Mouse (Mus musculus) limb, embryonic 13.5 days (tissue): ENCODE measurements around the gene Cav3. TPM values are rescaled to one million over a fixed set of nuclear protein-coding genes. Genes with fewer than 3 reads are reported as not detected.

Source experiments
- ATAC-seq: fragments of 200-750 bp; cut with Nextera tagmentation; 2 replicates; pipeline ENCODE4 v1.8.0; 2017; ENCODE audit warnings: low read depth, moderate number of reproducible peaks, moderate TSS enrichment; ENCODE audit not compliant: low FRiP score
- H3K27ac ChIP-seq: fragments of 300-500 bp; sonication (generic); 2 replicates; pipeline ENCODE4 v1.5.1; 2015; ENCODE audit warnings: inconsistent platforms, mild to moderate bottlenecking, moderate library complexity
- H3K27me3 ChIP-seq: fragments of 300-500 bp; sonication (generic); 2 replicates; pipeline ENCODE4 v1.6.1; 2015; ENCODE audit warnings: mild to moderate bottlenecking, inconsistent platforms
- H3K36me3 ChIP-seq: fragments of 300-500 bp; sonication (generic); 2 replicates; pipeline ENCODE4 v1.6.1; 2015; ENCODE audit warnings: inconsistent platforms, mild to moderate bottlenecking, moderate library complexity
- H3K4me1 ChIP-seq: fragments of 300-500 bp; sonication (generic); 2 replicates; pipeline ENCODE4 v1.6.1; 2015; ENCODE audit warnings: inconsistent platforms
- H3K4me2 ChIP-seq: fragments of 300-500 bp; sonication (generic); replicated peaks from 2 replicates; pipeline ENCODE4 v1.6.1; 2015; ENCODE audit warnings: inconsistent platforms, mild to moderate bottlenecking, moderate library complexity
- H3K4me3 ChIP-seq: fragments of 300-500 bp; sonication (generic); 2 replicates; pipeline ENCODE4 v1.5.1; 2015; ENCODE audit warnings: moderate library complexity, mild to moderate bottlenecking, inconsistent platforms
- H3K9ac ChIP-seq: fragments of 300-500 bp; sonication (generic); 2 replicates; pipeline ENCODE4 v1.6.1; 2015; ENCODE audit warnings: mild to moderate bottlenecking, inconsistent platforms
- H3K9me3 ChIP-seq: fragments of 300-500 bp; sonication (generic); 2 replicates; pipeline ENCODE4 v1.6.1; 2016; ENCODE audit warnings: inconsistent platforms
- WGBS: fragments of 180-500 bp; shearing (Covaris S2); methylation state at CpG from one replicate; pipeline ENCODE4 v1.1.7; 2015; 5-methylcytosine and 5-hydroxymethylcytosine counted together
- polyA plus RNA-seq: library from polyadenylated mRNA; unstranded; fragments of >200 nt; fragmentation: Nextera tagmentation; extraction: Ambion mirVana; gene quantifications from 2 replicates; pipeline ENCODE4 v1.2.1, GENCODE M21; 2015

The Cav3 gene
- polyA plus RNA-seq, 1 experiment from 2014 or later = 7.8 TPM

DNA sequence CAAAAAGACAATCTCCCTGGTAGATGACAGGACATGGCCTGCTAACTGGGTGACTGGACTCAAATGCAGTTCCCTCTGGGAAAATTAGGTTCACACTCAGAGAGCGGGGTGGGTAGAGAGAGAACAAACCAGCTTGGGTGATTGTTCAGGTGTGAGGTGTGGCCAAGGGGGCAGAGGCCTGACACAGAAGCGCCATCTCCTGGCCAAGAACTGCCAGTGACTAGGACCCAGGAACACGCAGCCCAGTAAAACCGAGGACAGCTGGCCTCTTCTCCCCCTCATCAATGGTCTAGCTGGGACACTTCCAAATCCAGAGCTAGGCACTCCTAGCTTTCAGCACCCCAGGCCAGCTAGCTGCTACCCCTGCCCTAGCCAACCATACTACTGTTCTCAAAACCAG lies 25.0 kb downstream of the Cav3 start:
- Histone ChIP-seq H3K27me3 (peaks cover 62% of the 10 kb centered on the region), H3K4me3 (no peak overlapping the region), H3K36me3 (no peaks in the 10 kb centered on the region), H3K27ac (no peak overlapping the region), H3K9me3 (no peaks in the 10 kb centered on the region), H3K9ac (no peak overlapping the region), H3K4me1 (peaks cover 13% of the 10 kb centered on the region), H3K4me2 (0 out of 2 replicates have a peak overlapping the region, but pooled peaks have one; percentile 19)
- 2% methylated on average over 4 of the region's 4 CpGs for WGBS
- no peak for ATAC-seq

DNA sequence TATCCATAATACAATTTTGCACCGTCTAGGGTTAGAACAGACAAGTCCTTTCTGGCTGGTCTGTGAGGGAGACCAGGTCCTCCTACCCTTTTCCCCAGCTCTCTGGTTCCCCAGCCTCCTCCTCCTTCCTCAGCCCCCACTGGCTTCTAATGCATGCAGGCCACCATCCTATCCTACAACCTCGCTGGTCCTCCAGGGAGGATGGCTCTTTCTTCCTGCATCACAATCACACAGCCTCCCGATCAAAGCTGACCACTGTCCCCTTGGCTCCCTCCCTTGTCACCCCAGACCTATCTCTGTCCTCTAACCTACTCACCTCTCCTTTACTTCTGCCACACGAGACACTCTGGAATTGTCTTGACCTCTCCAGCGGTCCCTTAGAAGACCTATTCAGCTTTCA lies 28.7 kb downstream of the Cav3 start:
- WGBS = 80% methylated on average over 5 of the region's 5 CpGs
- Histone ChIP-seq H3K27ac (no peak overlapping the region), H3K4me1 (peaks cover 28% of the 10 kb centered on the region), H3K36me3 (no peaks in the 10 kb centered on the region), H3K4me3 (no peak overlapping the region), H3K4me2 (no peak overlapping the region), H3K9ac (no peak overlapping the region), H3K9me3 (no peaks in the 10 kb centered on the region), H3K27me3 (peaks cover 85% of the 10 kb centered on the region)
- no peak for ATAC-seq

DNA sequence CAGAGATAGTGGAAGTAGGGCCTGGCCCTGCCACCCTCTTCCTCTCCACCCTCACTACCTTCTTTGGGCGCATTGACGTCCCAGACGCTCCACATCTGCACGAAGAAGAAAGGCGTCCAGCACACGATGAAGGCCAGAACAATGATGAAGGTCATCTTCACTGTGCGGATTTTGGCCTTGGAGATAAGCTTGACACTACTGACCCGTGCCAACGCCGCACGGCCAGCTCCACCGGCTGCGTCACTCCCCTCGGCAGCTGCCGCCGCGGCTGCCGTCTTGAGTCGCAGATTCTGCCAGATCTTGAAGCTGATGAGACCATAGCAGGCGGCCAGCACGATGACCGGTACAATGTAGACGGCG lies 29.5 kb downstream of the Cav3 start:
- ATAC-seq = no peak
- H3K4me2 ChIP-seq = peak overlapping the region; percentile 74
- H3K27ac ChIP-seq = no peak overlapping the region
- H3K9me3 ChIP-seq = no peaks in the 10 kb centered on the region
- 38% methylated on average over 24 of the region's 24 CpGs for WGBS
- peak overlapping the region; percentile 43 for H3K4me3 ChIP-seq
- peaks cover 80% of the 10 kb centered on the region for H3K27me3 ChIP-seq
- peak overlapping the region; percentile 35; the same call in 1 of the 2 replicates for H3K9ac ChIP-seq
- H3K36me3 ChIP-seq = no peaks in the 10 kb centered on the region
- H3K4me1 ChIP-seq = peaks cover 26% of the 10 kb centered on the region

- H3K36me3 ChIP-seq = no peaks in the 10 kb centered on the region
- no peaks in the 10 kb centered on the region for H3K9me3 ChIP-seq
- H3K4me2 ChIP-seq = peak overlapping the region; percentile 74
- peaks cover 80% of the 10 kb centered on the region for H3K27me3 ChIP-seq
- H3K4me3 ChIP-seq = peak overlapping the region; percentile 43
- no peak overlapping the region for H3K27ac ChIP-seq
- peak overlapping the region; percentile 35; the same call in 1 of the 2 replicates for H3K9ac ChIP-seq
- 5% methylated on average over 62 of the region's 72 CpGs for WGBS
- peaks cover 22% of the 10 kb centered on the region for H3K4me1 ChIP-seq
- ATAC-seq = peak; percentile 25; the same call in 1 of the 2 replicates
Measured at GRCm38 (mm10) chr6:112489181-112489909, 30.0 kb downstream of the Cav3 start.

- no peak for ATAC-seq
- H3K9ac ChIP-seq = peak within 1 kb of the TSS; percentile 59
Measured at GRCm38 (mm10) chr6:112489910-112490559, 30.7 kb downstream of the Cav3 start, which contains the start of gene Oxtr. Oxtr (minus strand) TSS chr6:112489943.

GRCm38 (mm10) chr6:112490625-112491242 lies 31.4 kb downstream of the Cav3 start:
- no peaks in the 10 kb centered on the region for H3K36me3 ChIP-seq
- H3K9me3 ChIP-seq = no peaks in the 10 kb centered on the region
- H3K27ac ChIP-seq = no peak overlapping the region
- peak overlapping the region; percentile 59 for H3K9ac ChIP-seq
- 1% methylated on average over 35 of the region's 35 CpGs for WGBS
- peaks cover 36% of the 10 kb centered on the region for H3K4me1 ChIP-seq
- peak overlapping the region; percentile 43 for H3K4me3 ChIP-seq
- peaks cover 68% of the 10 kb centered on the region for H3K27me3 ChIP-seq
- H3K4me2 ChIP-seq = peak overlapping the region; percentile 74
- ATAC-seq = peak; percentile 42; the same call in 1 of the 2 replicates

More at GRCm38 (mm10) chr6:112489910-112490559, 30.7 kb downstream of the Cav3 start, which contains the start of gene Oxtr:
- H3K27ac ChIP-seq = no peak within 1 kb of the TSS
- H3K4me3 ChIP-seq = peak within 1 kb of the TSS; percentile 43
- no peaks in the 10 kb centered on the region for H3K9me3 ChIP-seq
- peaks cover 29% of the 10 kb centered on the region for H3K4me1 ChIP-seq
- H3K27me3 ChIP-seq = peaks cover 75% of the 10 kb centered on the region
- H3K4me2 ChIP-seq = peak within 1 kb of the TSS; percentile 74
- WGBS = 9% methylated on average over 24 of the region's 24 CpGs
- H3K36me3 ChIP-seq = no peaks in the 10 kb centered on the region

GRCm38 (mm10) chr6:112491521-112491920 lies 32.2 kb downstream of the Cav3 start:
- H3K27me3 ChIP-seq = peaks cover 60% of the 10 kb centered on the region
- H3K9ac ChIP-seq = no peak overlapping the region

GRCm38 (mm10) chr6:112492656-112493055 lies 33.4 kb downstream of the Cav3 start:
- Histone ChIP-seq H3K27ac (no peak overlapping the region), H3K9ac (no peak overlapping the region), H3K4me3 (no peak overlapping the region), H3K4me2 (no peak overlapping the region), H3K9me3 (no peaks in the 10 kb centered on the region), H3K36me3 (no peaks in the 10 kb centered on the region), H3K4me1 (peaks cover 42% of the 10 kb centered on the region), H3K27me3 (peaks cover 49% of the 10 kb centered on the region)
- ATAC-seq = no peak
- 81% methylated on average over 6 of the region's 6 CpGs for WGBS

More at GRCm38 (mm10) chr6:112491521-112491920, 32.2 kb downstream of the Cav3 start:
- ATAC-seq = no peak
- 74% methylated on average over 8 of the region's 8 CpGs for WGBS
- Histone ChIP-seq H3K27ac (no peak overlapping the region), H3K4me2 (no peak overlapping the region), H3K4me1 (peaks cover 42% of the 10 kb centered on the region), H3K9me3 (no peaks in the 10 kb centered on the region), H3K4me3 (no peak overlapping the region), H3K36me3 (no peaks in the 10 kb centered on the region)

DNA sequence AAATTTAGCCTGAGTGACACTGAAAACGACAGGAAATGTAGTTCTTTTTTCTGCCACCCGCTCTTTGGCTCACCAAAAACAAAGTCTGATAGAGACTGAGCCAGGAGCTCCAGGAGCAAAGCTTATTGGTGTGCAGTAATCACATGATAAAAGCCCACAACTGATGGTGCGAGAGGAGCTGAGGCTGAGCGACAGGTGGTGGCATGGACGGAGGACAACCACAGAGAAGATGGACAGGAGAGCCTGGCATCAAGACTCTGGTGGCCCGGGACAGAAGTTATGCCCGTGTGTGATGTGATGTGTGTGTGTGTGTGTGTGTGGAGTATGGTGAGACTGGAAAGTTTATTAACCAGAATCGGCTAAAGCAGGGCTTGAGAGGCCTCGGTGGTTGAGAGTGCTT lies 34.1 kb downstream of the Cav3 start:
- H3K9ac ChIP-seq = no peak overlapping the region
- H3K4me3 ChIP-seq = no peak overlapping the region
- ATAC-seq = no peak
- no peak overlapping the region for H3K27ac ChIP-seq
- 86% methylated on average over 9 of the region's 9 CpGs for WGBS
- H3K36me3 ChIP-seq = no peaks in the 10 kb centered on the region
- peaks cover 42% of the 10 kb centered on the region for H3K27me3 ChIP-seq
- H3K4me2 ChIP-seq = no peak overlapping the region
- peaks cover 42% of the 10 kb centered on the region for H3K4me1 ChIP-seq
- no peaks in the 10 kb centered on the region for H3K9me3 ChIP-seq

- Histone ChIP-seq H3K4me1 (peaks cover 32% of the 10 kb centered on the region), H3K4me2 (no peak overlapping the region), H3K4me3 (no peak overlapping the region), H3K36me3 (no peaks in the 10 kb centered on the region), H3K27me3 (peaks cover 29% of the 10 kb centered on the region), H3K27ac (no peak overlapping the region; the same call in 1 of the 2 replicates), H3K9ac (0 out of 2 replicates have a peak overlapping the region, but pooled peaks have one; percentile 25), H3K9me3 (no peaks in the 10 kb centered on the region)
- WGBS = 48% methylated on average over 10 of the region's 10 CpGs
- ATAC-seq = no peak
Measured at GRCm38 (mm10) chr6:112494620-112495081, 35.3 kb downstream of the Cav3 start.

DNA sequence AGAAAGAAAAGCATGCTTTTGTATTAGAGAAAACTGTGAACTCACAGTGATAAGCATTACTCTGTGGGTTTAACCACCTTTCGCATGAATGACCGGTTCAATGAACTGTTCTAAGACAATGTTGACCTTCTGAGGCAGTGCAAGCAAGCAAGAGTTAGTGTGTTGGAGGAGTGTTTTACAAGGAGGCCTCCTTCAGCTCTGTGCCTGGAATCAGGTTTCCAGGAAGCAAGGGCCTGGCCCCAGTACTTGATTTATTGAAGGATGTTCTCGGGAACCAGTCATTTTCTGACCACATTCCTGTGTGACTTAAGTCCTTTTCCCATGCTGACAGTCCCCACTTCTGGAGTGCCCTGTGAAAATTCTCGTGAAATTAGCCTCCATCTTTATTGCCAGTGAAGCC lies 35.9 kb downstream of the Cav3 start:
- Histone ChIP-seq H3K4me3 (no peak overlapping the region), H3K9ac (no peak overlapping the region), H3K36me3 (no peaks in the 10 kb centered on the region), H3K4me2 (no peak overlapping the region), H3K9me3 (no peaks in the 10 kb centered on the region), H3K27ac (no peak overlapping the region), H3K27me3 (peaks cover 24% of the 10 kb centered on the region), H3K4me1 (peaks cover 27% of the 10 kb centered on the region)
- ATAC-seq = no peak
- WGBS = 14% methylated on average over 4 of the region's 4 CpGs
